Mouse (Mus musculus) adrenal gland (tissue): ENCODE results near the gene Hsp90aa1.
"Not testable (repeated sequence)": the region's sequence is repeated elsewhere in the genome, so short reads cannot be mapped to it uniquely, and the experiment has no call there.

Experiments
- intact Hi-C: fragments of 180-260 bp; cut with DNase I; formaldehyde crosslinking; loops from one replicate; pipeline ENCODE4 v1.15.1; 2025

Hsp90aa1 gene

GRCm38 (mm10) chr12:110700730-110701129 is 1.8 kb downstream of the Hsp90aa1 start:
- intact Hi-C loops, result loop anchor here (5.0 to 10.0 kb wide), 2 partner anchors 103 to 246 kb away; no protein-coding TSS in a partner anchor

- intact Hi-C loops, result no loop called here
These were observed 3.4 kb downstream of the Hsp90aa1 start for GRCm38 (mm10) chr12:110699171-110699547.

GRCm38 (mm10) chr12:110698523-110699170 is 3.9 kb downstream of the Hsp90aa1 start:
- intact Hi-C loops, result no loop called here

GRCm38 (mm10) chr12:110698080-110698479 is 4.4 kb downstream of the Hsp90aa1 start:
- intact Hi-C loops, result no loop called here

- intact Hi-C loops, result no loop called here
These were observed 5.1 kb downstream of the Hsp90aa1 start for GRCm38 (mm10) chr12:110697457-110697856.

- intact Hi-C loops, result no loop called here
These were observed 5.5 kb downstream of the Hsp90aa1 start for GRCm38 (mm10) chr12:110696975-110697400.

GRCm38 (mm10) chr12:110696173-110696974 is 6.2 kb downstream of the Hsp90aa1 start:
- intact Hi-C loops, result no loop called here

- intact Hi-C loops, result no loop called here
These were observed 6.8 kb downstream of the Hsp90aa1 start for GRCm38 (mm10) chr12:110695676-110696171.

- intact Hi-C loops, result not testable (repeated sequence)
These were observed 9.2 kb downstream of the Hsp90aa1 start for GRCm38 (mm10) chr12:110693378-110693777.

- intact Hi-C loops, result no loop called here
These were observed 12.4 kb downstream of the Hsp90aa1 start for GRCm38 (mm10) chr12:110689919-110690643.

GRCm38 (mm10) chr12:110688921-110689320 is 13.6 kb downstream of the Hsp90aa1 start:
- intact Hi-C loops, result not testable (repeated sequence)

GRCm38 (mm10) chr12:110687894-110688734 is 14.4 kb downstream of the Hsp90aa1 start:
- intact Hi-C loops, result no loop called here

GRCm38 (mm10) chr12:110683580-110683979 is 18.9 kb downstream of the Hsp90aa1 start:
- intact Hi-C loops, result no loop called here

GRCm38 (mm10) chr12:110682561-110683299 is 19.8 kb downstream of the Hsp90aa1 start, which contains the start of gene 1700001K19Rik:
1700001K19Rik (minus strand) TSS chr12:110682619.
- intact Hi-C loops, result no loop called here

- intact Hi-C loops, result no loop called here
These were observed 20.6 kb downstream of the Hsp90aa1 start for GRCm38 (mm10) chr12:110681878-110682277.

GRCm38 (mm10) chr12:110681191-110681590 is 21.3 kb downstream of the Hsp90aa1 start:
- intact Hi-C loops, result no loop called here

- intact Hi-C loops, result loop anchor here (5.0 kb wide), 1 partner anchor 62 kb away; no protein-coding TSS in a partner anchor
These were observed 28.3 kb downstream of the Hsp90aa1 start for GRCm38 (mm10) chr12:110674243-110674642.

- intact Hi-C loops, result no loop called here
These were observed 35.0 kb downstream of the Hsp90aa1 start for GRCm38 (mm10) chr12:110667466-110668077.

GRCm38 (mm10) chr12:110661746-110662145 is 40.8 kb downstream of the Hsp90aa1 start:
- intact Hi-C loops, result no loop called here
